Mouse (Mus musculus) adrenal gland, postnatal 25 days (tissue): Measurements from ENCODE around the gene Epb41l1. TPM values are rescaled to one million over a fixed set of nuclear protein-coding genes. Genes with fewer than 3 reads are reported as not detected.

Experiments used
- DNase-seq: peaks from one replicate; pipeline ENCODE4 v3.0.0; 2021; ENCODE audit warnings: mixed read lengths
- total RNA-seq: library from RNA; stranded (reverse); gene quantifications from 2 replicates; pipeline ENCODE4 v1.2.3, GENCODE M21; 2021

Epb41l1 gene
- total RNA-seq, 1 experiment from 2014 or later: 78.8 TPM

- DNase-seq: no peak
Measured at GRCm38 (mm10) chr2:156425618-156426017, 4.9 kb downstream of the Epb41l1 start.

- DNase-seq: no peak
Measured at GRCm38 (mm10) chr2:156426151-156426550, 5.4 kb downstream of the Epb41l1 start.

GRCm38 (mm10) chr2:156429836-156430235 is 9.1 kb downstream of the Epb41l1 start:
- DNase-seq: no peak

GRCm38 (mm10) chr2:156430326-156430725 is 9.6 kb downstream of the Epb41l1 start:
- DNase-seq: peak; percentile 38

- no peak for DNase-seq
Measured at GRCm38 (mm10) chr2:156431409-156431808, 10.7 kb downstream of the Epb41l1 start.

GRCm38 (mm10) chr2:156432086-156432485 is 11.4 kb downstream of the Epb41l1 start:
- DNase-seq: no peak

GRCm38 (mm10) chr2:156432874-156433868 is 12.5 kb downstream of the Epb41l1 start:
- peak; percentile 77 for DNase-seq

- no peak for DNase-seq
Measured at GRCm38 (mm10) chr2:156437637-156438036, 16.9 kb downstream of the Epb41l1 start.

- DNase-seq: peak; percentile 33
Measured at GRCm38 (mm10) chr2:156439666-156440462, 19.2 kb downstream of the Epb41l1 start.

- no peak for DNase-seq
Measured at GRCm38 (mm10) chr2:156441909-156442308, 21.2 kb downstream of the Epb41l1 start.

GRCm38 (mm10) chr2:156443323-156443722 is 22.6 kb downstream of the Epb41l1 start:
- DNase-seq: no peak

GRCm38 (mm10) chr2:156446489-156447035 is 25.9 kb downstream of the Epb41l1 start:
- no peak for DNase-seq

- peak; percentile 22 for DNase-seq
Measured at GRCm38 (mm10) chr2:156447413-156448295, 26.9 kb downstream of the Epb41l1 start.

- DNase-seq: no peak
Measured at GRCm38 (mm10) chr2:156451225-156452148, 30.8 kb downstream of the Epb41l1 start.

GRCm38 (mm10) chr2:156452149-156452536 is 31.4 kb downstream of the Epb41l1 start:
- no peak for DNase-seq

- DNase-seq: peak; percentile 87
Measured at GRCm38 (mm10) chr2:156453822-156454221, 33.1 kb downstream of the Epb41l1 start.

- DNase-seq: peak; percentile 43
Measured at GRCm38 (mm10) chr2:156455508-156456108, 34.9 kb downstream of the Epb41l1 start.

GRCm38 (mm10) chr2:156456386-156457342 is 36.0 kb downstream of the Epb41l1 start:
- DNase-seq: no peak

GRCm38 (mm10) chr2:156457343-156457717 is 36.6 kb downstream of the Epb41l1 start:
- peak; percentile 75 for DNase-seq
